Mouse (Mus musculus): ENCODE results near the gene Nav3.

Nav3 gene

DNA sequence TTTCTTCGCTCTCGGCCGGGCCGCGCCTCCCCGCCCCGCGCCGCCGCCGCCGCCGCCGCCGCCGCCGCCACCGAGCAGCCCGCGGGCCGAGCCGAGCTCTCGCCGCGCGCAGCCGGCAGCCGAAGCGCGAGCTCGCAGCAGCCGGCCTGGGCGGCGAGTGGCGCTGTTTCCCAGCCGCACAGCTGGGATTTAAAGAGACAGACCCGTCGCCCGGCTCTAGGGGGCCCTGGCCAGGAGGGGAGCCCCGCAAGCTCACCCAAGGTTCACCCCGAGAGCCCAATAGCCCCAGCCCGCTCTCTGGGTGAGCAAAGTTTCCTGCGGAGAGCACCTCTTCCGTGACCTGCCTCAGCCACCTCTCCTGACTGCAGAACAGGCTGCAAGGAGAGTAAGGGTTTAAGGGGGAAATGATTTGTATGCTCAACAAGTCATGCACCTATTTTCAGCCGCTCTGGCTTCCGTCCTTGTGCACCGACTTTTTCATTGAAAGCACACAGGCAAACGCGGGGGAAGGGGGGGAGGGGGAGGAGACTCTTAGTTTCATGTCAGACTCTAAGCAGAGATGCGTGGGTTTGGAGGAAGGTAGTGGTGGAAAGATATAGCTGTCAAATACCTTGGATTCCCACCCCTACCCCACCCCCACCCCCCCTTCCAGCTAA lies at the start of gene Nav3:
Gene Nav3 (minus strand): TSS at position 367 of the 656 bp plus-strand sequence.
- peak; percentile 63 for DNase-seq (ENCODE audit: low read depth, low spot score)

DNA sequence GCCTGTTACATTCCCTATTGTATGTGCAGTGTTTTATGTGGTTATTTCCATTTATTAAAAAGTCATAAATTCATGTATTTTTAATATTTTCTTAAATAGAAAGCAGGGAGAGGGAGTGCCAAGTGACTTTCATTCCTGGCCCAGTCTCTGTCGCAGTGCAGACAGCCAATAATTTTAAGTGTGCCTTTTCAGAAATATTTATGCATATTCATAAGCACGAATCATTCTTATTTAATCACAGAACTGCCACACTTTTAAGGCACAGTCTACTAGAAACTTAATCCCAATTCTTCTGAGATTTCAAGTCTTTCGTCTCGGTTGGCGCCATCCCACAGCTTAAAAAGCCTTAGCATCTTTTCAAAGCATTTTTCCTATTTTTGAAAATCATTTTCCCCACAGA lies 29.3 kb upstream of the Nav3 start:
- DNase-seq (ENCODE audit: low read depth, low spot score) = no peak

DNA sequence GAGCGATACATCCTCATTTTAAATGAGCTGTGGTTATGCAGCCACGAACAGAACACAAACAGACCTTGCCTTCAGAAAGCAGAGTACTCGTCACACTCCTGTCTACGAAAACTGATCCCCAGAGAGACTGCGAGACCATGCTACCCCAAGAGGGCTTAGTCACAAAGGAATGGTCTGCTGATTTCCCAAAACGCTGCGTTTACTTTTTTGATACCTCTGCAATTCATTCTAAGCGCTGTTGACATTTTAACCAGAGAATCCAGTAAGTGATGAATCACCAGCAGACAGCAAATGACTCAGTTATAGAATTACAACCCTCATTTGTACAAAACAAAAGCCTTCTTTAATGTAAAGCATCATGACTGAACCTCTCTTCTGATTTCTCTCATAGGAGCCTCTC lies 28.8 kb upstream of the Nav3 start:
- DNase-seq (ENCODE audit: low read depth, low spot score) = no peak

DNA sequence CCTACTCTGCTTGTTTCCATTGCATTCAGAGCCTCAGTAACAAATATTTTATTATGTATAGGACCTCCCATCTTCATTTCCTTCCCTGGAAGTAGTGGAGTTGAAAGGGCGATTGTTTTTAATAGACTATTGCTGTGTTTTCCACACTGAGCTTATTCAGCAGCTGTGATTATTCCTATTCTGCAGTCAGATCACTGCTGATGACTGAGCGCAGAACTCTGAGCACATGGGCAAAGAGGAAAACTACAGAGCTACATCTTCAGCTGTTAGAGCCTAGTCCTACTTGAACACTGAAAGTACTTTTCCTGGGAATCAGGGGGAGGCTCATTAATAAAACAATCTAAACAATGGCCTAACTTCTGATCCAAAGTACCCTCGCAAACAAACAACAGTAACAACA lies 23.2 kb upstream of the Nav3 start:
- no peak for DNase-seq (ENCODE audit: low read depth, low spot score)

DNA sequence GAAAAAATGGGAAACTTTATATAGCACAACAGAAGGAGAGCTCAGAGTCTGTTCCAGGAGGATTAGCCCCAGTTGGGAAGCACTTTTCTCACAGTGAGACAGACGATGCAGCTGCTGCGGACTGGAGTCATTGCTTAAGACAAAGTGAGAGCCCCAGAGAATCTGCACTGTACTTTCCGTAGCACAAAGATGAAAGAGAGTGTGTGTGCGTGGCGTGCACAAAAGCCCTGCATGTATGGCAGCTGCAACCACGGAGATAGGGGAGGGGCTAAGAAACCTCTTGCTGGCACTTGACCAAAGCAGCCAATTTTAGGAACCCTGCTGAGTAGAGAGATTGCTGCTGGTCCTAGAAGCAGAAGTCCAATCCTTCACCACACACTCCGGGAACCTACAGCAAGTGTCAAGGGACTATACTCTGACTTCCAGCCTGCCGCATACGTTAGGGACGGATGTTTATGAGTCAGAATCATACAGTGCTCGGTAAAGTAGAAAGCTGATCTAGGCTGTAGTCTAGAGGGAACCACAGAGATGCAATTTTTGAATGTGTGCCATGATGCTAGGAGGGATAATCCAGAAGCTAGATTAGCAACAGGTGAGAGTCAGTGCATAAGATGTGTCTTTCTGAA lies 21.8 kb upstream of the Nav3 start:
- DNase-seq (ENCODE audit: low read depth, low spot score) = no peak

DNA sequence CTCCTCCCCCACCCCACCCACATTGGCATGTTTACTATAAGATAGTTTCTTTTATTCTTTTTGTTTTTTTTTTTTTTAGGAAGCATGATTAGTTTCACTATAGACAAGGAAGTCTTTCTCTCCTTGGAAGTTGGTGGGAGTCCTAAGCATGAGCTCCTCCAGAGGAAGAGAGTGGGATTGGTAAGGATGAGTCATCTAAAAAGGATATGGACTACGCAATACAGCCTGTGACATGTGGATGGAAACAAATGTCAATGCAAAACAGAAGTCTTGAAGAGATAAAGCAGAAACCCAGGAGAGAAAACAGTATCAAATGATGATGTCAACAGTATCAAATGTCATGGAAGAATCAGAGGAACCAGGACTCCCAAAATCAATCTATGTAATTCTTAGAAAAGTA lies 18.1 kb upstream of the Nav3 start:
- DNase-seq (ENCODE audit: low read depth, low spot score) = no peak

DNA sequence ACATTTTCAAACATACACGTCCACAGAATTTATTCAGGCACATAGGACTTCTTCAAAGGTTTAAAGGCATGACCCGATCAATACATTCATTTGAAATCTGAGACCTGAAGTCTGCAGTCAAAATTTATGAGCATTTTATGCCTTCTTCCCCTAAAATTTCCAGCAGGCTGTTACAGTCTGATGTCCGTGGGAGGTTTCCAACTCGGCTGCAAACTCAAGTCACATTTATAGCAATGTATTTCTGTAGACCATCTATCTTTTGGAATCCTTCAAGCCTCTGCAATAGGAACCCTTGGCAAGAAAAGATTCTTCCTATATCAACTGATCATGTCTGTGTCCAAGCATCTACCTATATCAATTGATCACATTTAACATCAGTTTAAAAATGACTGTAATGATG lies 13.4 kb upstream of the Nav3 start:
- DNase-seq (ENCODE audit: low read depth, low spot score) = no peak

DNA sequence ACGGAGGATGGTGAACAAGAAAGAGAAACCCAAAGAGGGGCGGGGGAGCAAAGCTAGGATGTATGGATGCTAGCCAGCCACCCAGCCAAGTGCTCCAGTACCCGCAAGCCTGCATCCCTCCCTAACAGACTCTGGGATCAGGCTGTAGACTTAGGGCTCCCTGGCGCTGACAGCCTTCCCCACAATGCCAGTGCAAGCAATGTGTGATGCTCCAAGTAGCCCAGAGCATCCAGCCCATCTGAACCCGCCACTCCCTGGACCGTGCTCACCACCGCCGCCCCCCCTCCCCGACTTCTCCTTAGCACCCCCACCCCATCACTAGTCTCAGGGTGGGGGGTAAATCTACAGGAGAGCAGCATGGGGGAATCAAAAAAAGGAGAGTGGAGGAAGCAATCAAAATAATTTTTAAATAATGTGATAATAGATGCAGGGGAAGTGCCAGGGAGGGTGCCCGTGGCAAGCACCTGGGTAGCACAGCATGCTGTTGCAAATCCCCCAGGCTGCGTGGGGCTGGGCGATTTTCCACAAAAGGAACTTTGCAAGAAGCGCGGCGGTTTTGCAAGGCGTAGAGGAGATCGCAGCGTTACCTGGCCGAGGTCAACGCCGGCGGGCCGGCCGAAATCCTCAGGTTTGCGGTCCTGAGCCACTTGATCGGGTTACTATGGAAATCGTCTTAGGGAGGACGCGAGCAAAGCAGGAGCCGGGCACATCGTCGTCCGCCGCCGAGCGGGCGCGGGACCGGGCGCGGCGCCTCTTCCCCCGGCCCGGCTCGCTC lies 754 bp downstream of the Nav3 start:
- DNase-seq (ENCODE audit: low read depth, low spot score) = no peak

DNA sequence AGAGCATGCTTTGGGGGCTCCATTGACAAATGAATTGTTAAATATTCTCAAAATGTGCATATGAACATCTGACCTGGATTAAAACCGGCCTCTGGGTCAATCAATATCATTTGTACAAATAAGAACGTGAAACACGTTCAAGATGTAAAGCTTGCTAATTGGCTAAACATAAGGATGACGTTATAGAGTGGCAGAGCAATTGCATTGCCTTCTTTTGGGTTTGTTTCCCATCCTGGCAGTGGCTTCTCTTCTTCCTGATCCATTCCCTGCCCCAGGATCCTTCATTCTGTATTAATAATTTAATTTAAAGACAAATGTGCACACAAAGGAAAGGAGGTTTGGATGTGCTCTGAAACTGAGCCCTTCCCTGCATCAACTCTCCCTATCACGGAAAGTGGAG lies 2.4 kb downstream of the Nav3 start:
- DNase-seq (ENCODE audit: low read depth, low spot score) = no peak

DNA sequence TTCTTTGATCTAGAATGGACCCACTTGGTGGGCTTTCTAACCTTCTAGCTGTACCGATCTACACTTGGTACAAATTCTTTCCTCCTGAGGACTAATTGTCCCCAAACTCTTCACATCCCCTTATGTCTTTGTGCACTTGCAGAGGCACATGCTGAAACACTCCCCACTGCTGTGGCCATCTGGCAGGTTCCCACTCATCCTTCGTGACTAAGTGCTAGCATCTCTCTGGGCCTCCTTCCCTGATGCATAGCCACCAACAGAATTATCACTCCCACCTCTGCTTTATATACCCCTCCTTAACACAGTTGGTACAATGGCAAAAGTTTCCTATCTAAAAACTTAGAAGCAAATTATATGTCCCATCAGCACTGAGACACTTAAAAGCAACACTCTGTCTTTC lies 15.6 kb downstream of the Nav3 start:
- DNase-seq (ENCODE audit: low read depth, low spot score) = no peak

DNA sequence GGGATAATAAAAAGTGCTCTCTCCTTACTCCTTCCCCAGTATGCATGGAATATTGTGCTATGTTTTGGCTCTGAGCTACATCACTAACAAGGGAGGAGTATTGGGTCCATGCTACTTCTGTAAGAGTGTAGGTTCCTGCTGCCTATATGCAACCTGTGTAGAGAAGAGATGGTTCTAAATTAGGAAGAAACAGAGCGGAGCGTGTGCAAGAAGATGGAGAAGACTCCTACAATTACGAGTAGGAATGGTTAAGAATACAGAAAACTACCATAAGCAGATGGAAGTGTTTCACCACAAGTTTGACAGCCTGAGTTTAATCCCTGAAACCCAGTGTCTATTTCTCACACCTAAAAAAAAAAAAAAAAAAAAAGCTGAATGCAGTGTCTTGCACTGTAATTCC lies 24.9 kb downstream of the Nav3 start:
- no peak for DNase-seq (ENCODE audit: low read depth, low spot score)

DNA sequence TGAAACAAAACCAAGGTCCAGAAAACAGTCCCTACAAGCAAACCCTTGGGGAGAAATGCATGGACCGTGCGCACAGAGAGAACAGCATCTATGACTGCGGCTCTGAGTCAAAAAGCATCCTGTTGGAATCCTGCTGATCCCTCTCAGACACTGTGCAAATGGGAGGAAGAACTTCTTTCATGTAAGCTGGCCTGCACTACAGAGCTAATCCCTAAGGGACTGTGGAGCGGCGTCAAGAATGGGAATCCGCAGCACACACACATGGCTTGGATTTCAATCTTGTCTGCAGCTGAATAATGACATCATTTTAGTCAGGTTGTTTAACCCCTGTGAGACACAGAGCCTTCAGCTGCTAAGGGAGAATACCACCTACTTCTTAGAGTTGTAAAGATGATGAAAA lies 26.4 kb downstream of the Nav3 start:
- DNase-seq (ENCODE audit: low read depth, low spot score) = no peak

DNA sequence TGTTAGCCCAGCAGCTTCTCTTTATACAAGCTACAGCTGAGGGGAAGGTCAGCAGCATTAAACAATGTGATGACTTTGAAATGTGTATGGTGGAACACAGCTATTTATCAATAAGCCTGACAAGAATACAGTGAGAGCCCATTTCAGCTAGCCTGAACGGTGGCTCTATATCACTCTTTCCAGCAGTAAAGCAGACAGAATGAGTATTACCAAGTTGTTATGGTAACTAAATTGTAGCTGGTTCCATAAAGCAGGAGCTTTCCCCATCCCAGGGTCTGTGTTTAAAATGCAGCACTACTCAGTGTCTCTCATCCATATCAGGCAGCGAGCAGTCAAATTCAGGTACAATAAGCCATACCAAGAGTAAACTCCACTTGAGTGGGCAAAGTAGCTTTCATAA lies 27.0 kb downstream of the Nav3 start:
- no peak for DNase-seq (ENCODE audit: low read depth, low spot score)

DNA sequence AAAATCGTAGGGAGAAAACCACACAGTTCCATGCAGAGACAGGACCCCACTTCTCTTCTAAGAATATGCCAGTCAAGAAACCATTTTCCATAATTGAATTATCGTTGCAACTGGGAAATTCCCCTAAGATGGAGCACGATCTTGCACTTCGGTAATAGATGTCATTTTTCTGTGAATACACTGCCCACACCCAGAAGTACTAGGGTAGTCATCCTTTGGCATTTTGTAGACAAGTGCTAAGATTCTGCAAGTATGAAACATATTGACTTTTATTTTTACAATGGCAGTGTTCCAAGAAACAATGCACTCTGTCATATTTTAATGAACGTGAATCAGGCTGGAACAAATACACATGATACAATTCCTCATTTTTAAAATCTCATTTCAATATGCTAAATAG lies 34.5 kb downstream of the Nav3 start:
- no peak for DNase-seq (ENCODE audit: low read depth, low spot score)

DNA sequence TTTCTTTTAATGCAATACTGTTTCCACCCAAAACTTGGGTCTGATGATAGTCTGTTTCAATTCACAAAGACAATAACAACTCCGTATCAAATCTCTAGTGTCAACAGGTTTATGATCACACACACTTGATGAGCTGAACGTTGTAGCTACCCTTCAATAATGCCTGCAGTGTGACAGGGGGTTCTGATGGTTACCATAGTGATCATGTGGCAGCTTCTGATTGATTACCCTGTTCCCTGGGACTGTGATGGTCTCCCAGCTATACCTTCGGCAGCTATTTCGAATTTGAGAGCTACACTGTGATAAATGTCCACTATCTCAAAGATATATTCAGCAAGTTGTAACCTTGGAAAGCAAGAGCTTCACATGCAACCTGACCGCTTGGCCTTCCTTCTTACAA lies 39.0 kb downstream of the Nav3 start:
- DNase-seq (ENCODE audit: low read depth, low spot score) = no peak

DNA sequence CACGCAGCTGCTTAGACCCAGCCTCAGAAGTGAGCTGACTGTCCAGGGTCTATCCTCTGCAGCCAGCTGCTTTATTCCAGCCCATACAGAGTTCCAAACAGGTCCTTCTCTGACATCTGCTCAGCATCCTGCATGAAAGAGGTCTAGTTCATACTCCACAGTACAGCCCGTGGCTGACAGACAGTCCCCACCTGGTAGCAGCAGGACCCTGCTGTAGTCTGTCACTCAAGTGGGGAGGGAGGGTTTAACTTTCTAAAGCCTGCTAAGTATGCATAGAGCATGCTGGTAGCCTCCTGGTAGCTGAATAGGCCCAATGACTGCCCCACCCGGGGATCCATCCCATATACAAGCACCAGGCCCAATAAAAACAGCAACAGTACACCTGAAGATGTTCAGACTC lies 40.4 kb downstream of the Nav3 start:
- no peak for DNase-seq (ENCODE audit: low read depth, low spot score)

DNA sequence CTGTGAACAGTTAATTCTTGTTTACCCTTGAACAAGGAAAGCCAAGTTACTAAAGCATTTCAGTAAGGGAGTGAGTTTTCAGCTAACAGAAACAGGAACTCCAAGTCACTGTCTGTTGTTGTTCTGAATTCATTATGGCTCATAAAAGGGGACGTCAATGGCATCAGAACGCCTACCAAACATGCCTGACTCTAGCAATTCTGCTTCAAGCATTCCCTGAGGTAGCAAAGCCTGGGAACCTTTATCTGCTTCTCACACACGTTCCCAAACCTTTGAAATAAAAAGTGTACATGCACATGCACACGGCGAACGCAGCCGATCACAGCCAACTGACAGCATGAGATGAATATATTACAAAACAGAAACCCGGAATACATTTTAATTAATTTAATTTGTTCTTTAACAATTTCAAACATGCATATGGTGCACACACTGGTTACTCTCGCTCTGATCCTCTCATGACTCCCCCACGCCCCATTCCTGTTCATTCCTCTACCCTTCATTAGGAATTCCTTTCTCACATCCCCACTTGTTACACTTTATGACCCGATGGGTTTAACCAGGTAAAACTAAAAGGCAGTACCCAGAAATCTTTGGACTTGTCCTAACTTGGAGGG lies 42.6 kb downstream of the Nav3 start:
- DNase-seq (ENCODE audit: low read depth, low spot score) = no peak

DNA sequence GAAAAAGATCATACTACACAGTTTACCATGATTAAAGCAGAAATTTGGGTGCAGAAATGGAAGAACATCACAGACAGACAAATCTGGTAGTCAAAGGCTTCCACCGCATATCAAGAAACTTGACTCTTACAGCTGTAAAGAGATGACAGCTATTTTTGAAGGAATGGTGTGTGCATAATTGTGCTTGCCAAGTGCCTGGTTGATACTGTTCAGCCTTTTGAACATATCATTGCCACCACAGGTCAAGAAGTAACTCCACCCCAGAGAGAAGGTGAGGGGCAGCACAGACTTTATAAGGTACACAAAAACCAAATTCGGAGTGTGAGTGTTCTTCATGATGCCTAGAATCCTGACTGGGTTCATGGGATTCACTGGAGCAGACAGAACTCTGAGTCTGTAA lies 53.1 kb downstream of the Nav3 start:
- DNase-seq (ENCODE audit: low read depth, low spot score) = no peak

DNA sequence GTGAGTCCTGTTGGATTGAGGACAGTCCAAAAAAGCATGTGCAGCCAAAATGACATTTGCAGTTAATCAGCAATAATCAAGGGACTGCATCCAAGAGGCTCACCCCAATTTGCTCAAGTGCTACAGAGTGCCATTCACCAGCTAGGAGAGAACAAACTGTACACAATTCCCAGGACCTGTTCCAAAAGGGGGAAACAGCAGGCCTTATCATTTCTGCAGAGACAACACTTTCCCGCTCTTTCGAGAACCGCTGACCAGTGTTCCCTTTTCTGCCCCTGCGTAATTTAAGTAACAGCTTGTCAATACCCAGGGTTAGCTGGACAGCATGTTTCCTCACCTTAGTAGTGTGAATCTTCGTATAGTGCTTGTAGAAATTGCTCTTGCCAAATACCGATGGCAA lies 55.4 kb downstream of the Nav3 start:
- no peak for DNase-seq (ENCODE audit: low read depth, low spot score)

DNA sequence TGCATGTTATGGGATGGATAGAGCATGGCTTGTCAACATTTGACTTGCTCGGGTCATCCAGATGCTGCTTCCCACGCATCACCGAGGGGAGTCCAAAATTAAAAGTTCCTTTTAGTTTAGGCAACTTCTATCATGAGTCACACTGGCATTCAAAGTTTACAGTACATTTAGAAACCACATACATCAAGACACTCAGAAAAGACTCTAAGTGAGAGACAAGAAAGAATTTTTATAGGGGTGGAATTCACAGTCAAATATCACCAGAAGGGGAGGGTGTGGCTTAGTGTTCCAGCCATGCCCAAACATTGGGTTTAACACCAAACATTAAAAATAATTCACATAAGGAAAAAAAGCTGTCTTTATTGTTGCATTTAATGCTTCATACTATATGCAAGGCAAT lies 57.4 kb downstream of the Nav3 start:
- no peak for DNase-seq (ENCODE audit: low read depth, low spot score)

DNA sequence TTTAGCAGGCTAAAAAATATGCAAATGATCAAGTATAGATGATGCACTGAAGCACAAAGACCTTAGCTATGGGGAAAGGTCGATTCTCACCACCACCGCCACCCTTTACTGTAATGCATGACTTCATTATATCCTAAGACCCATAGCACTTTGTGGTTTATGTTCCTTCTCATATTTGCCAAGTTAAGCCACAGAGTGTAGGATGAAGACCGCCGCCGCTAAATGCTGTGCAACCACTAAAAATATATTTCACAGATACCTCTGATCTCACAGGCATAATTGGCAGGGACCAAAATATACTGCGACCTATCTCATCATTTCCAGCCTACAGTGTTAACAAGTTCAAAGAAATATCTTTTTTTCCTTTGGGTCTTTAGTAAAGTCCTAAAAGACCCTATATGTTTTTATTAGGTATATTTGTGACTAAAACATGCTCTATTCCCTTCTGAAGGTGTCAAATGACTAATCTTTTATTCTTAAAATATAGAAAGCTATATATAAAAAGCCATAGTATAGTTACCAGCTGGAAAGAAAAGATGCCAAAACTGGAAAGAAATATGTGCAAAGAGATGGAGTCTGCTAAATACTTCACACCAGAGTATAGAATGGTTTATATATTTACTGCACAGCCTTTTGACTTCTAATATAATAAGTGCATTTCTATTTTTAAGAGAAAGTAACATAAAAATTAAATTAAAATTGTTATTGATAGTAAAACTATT lies 69.4 kb downstream of the Nav3 start:
- DNase-seq (ENCODE audit: low read depth, low spot score) = no peak

Measured in brain, embryonic 18.5 days (tissue).